Mouse (Mus musculus) intestine, postnatal 0 days (tissue): ENCODE results near the gene Crtc3. TPM values are rescaled to one million over a fixed set of nuclear protein-coding genes. Genes with fewer than 3 reads are reported as not detected.
A peak's percentile ranks its signal among the peaks of the same experiment; 100 is the strongest.

Experiments
- ATAC-seq: fragments of 200-750 bp; cut with Nextera tagmentation; 2 replicates; pipeline ENCODE4 v1.8.0; 2017; ENCODE audit warnings: mild to moderate bottlenecking, moderate TSS enrichment, moderate library complexity
- H3K27ac ChIP-seq: fragments of 300-500 bp; sonication (generic); 2 replicates; pipeline ENCODE4 v1.5.1; 2014; ENCODE audit warnings: mild to moderate bottlenecking, low read depth, low read length, moderate library complexity
- H3K27me3 ChIP-seq: fragments of 300-500 bp; sonication (generic); replicated peaks from 2 replicates; pipeline ENCODE4 v1.6.1; 2014; ENCODE audit warnings: low read length, mixed read lengths; ENCODE audit not compliant: control insufficient read depth, insufficient read depth
- H3K36me3 ChIP-seq: fragments of 300-500 bp; sonication (generic); 2 replicates; pipeline ENCODE4 v1.6.1; 2014; ENCODE audit warnings: mild to moderate bottlenecking, moderate library complexity; ENCODE audit not compliant: control insufficient read depth, insufficient read depth
- H3K4me1 ChIP-seq: fragments of 300-500 bp; sonication (generic); replicated peaks from 2 replicates; pipeline ENCODE4 v1.6.1; 2014; ENCODE audit warnings: antibody characterized with exemption, low read length, mixed read lengths; ENCODE audit not compliant: control insufficient read depth, insufficient read depth
- H3K4me2 ChIP-seq: fragments of 300-500 bp; sonication (generic); replicated peaks from 2 replicates; pipeline ENCODE4 v1.6.1; 2014; ENCODE audit warnings: low read depth, mild to moderate bottlenecking, moderate library complexity
- H3K4me3 ChIP-seq: fragments of 300-500 bp; sonication (generic); 2 replicates; pipeline ENCODE4 v1.5.1; 2014; ENCODE audit warnings: low read depth, low read length
- H3K9ac ChIP-seq: fragments of 300-500 bp; sonication (generic); 2 replicates; pipeline ENCODE4 v1.6.1; 2014; ENCODE audit warnings: mild to moderate bottlenecking, low read depth, low read length
- H3K9me3 ChIP-seq: fragments of 300-500 bp; sonication (generic); 2 replicates; pipeline ENCODE4 v1.6.1; 2016; ENCODE audit warnings: mixed run types; ENCODE audit not compliant: control insufficient read depth
- CTCF ChIP-seq: sonication (generic); IDR thresholded peaks from 2 replicates; pipeline ENCODE4 v1.5.1; 2016; ENCODE audit warnings: low read depth, mild to moderate bottlenecking, control low read depth, antibody characterized with exemption, moderate library complexity
- WGBS: fragments of 180-500 bp; shearing (Covaris S2); extraction: QIAGEN DNeasy Blood & Tissue Kit; methylation state at CpG from one replicate; pipeline ENCODE4 v1.1.7; 2014; 5-methylcytosine and 5-hydroxymethylcytosine counted together
- polyA plus RNA-seq: library from polyadenylated mRNA; unstranded; fragments of >200 nt; fragmentation: Nextera tagmentation; extraction: Ambion mirVana; gene quantifications from 2 replicates; pipeline ENCODE4 v1.2.1, GENCODE M21; 2015

The Crtc3 gene
- polyA plus RNA-seq, 1 experiment from 2014 or later: 11.5 TPM

- H3K4me2 ChIP-seq: no peak overlapping the region
- H3K36me3 ChIP-seq: no peaks in the 10 kb centered on the region
- no peaks in the 10 kb centered on the region for H3K9me3 ChIP-seq
- no peak for ATAC-seq
- 0 out of 2 replicates have a peak, but pooled peaks cover 2% of the 10 kb centered on the region for H3K4me1 ChIP-seq
- no peak for TF ChIP-seq CTCF
- WGBS: 82% methylated on average over 6 of the region's 6 CpGs
- no peaks in the 10 kb centered on the region for H3K27me3 ChIP-seq
- no peak overlapping the region for H3K27ac ChIP-seq
- no peak overlapping the region for H3K4me3 ChIP-seq
- no peak overlapping the region for H3K9ac ChIP-seq
These were observed 2.5 kb upstream of the Crtc3 start for GRCm38 (mm10) chr7:80691131-80691530.

- H3K9ac ChIP-seq: peak overlapping the region; percentile 93
- H3K27me3 ChIP-seq: no peaks in the 10 kb centered on the region
- no peaks in the 10 kb centered on the region for H3K36me3 ChIP-seq
- H3K4me3 ChIP-seq: peak overlapping the region; percentile 86
- 29% methylated on average over 10 of the region's 10 CpGs for WGBS
- H3K9me3 ChIP-seq: no peaks in the 10 kb centered on the region
- peak overlapping the region; percentile 94 for H3K4me2 ChIP-seq
- H3K27ac ChIP-seq: peak overlapping the region; percentile 96
- H3K4me1 ChIP-seq: 0 out of 2 replicates have a peak, but pooled peaks cover 2% of the 10 kb centered on the region
- no peak for ATAC-seq
- no peak for TF ChIP-seq CTCF
These were observed 529 bp upstream of the Crtc3 start for GRCm38 (mm10) chr7:80689221-80689591.

GRCm38 (mm10) chr7:80687721-80688555 lies 739 bp downstream of the Crtc3 start:
- Histone ChIP-seq H3K4me3 (peak overlapping the region; percentile 86), H3K9me3 (no peaks in the 10 kb centered on the region), H3K4me1 (peaks cover 2% of the 10 kb centered on the region; the same call in 1 of the 2 replicates), H3K27me3 (no peaks in the 10 kb centered on the region), H3K36me3 (no peaks in the 10 kb centered on the region), H3K9ac (peak overlapping the region; percentile 93), H3K27ac (peak overlapping the region; percentile 96), H3K4me2 (peak overlapping the region; percentile 94)
- WGBS: 2% methylated on average over 54 of the region's 69 CpGs
- peak; percentile 57 for TF ChIP-seq CTCF
- peak; percentile 22; the same call in 1 of the 2 replicates for ATAC-seq

- Histone ChIP-seq H3K9ac (no peak overlapping the region), H3K36me3 (no peaks in the 10 kb centered on the region), H3K9me3 (no peaks in the 10 kb centered on the region), H3K27me3 (no peaks in the 10 kb centered on the region), H3K4me3 (no peak overlapping the region), H3K27ac (no peak overlapping the region), H3K4me2 (no peak overlapping the region), H3K4me1 (peaks cover 2% of the 10 kb centered on the region; the same call in 1 of the 2 replicates)
- whole genome bisulfite sequencing: 81% methylated on average over 5 of the region's 5 CpGs
- TF ChIP-seq CTCF: no peak
- ATAC-seq: no peak
These were observed 3.0 kb downstream of the Crtc3 start for GRCm38 (mm10) chr7:80685639-80686038.

GRCm38 (mm10) chr7:80682630-80683029 lies 6.0 kb downstream of the Crtc3 start:
- Histone ChIP-seq H3K27ac (no peak overlapping the region), H3K4me1 (no peaks in the 10 kb centered on the region; the same call in 1 of the 2 replicates), H3K9ac (no peak overlapping the region), H3K4me2 (no peak overlapping the region), H3K9me3 (no peaks in the 10 kb centered on the region), H3K4me3 (no peak overlapping the region), H3K36me3 (no peaks in the 10 kb centered on the region), H3K27me3 (no peaks in the 10 kb centered on the region)
- 42% methylated on average over 1 of the region's 1 CpGs for WGBS
- no peak for TF ChIP-seq CTCF
- no peak; the same call in 1 of the 2 replicates for ATAC-seq

GRCm38 (mm10) chr7:80680218-80680847 lies 8.3 kb downstream of the Crtc3 start:
- 48% methylated on average over 12 of the region's 12 CpGs for WGBS
- no peaks in the 10 kb centered on the region for H3K27me3 ChIP-seq
- H3K4me3 ChIP-seq: no peak overlapping the region
- H3K27ac ChIP-seq: no peak overlapping the region
- no peak for TF ChIP-seq CTCF
- H3K4me2 ChIP-seq: no peak overlapping the region
- H3K9me3 ChIP-seq: no peaks in the 10 kb centered on the region
- no peak for ATAC-seq
- H3K9ac ChIP-seq: no peak overlapping the region
- peaks cover 10% of the 10 kb centered on the region for H3K36me3 ChIP-seq
- no peaks in the 10 kb centered on the region; the same call in 1 of the 2 replicates for H3K4me1 ChIP-seq
